Mouse (Mus musculus): ENCODE measurements at regions not wholly inside any gene's neighbourhood (a gene's known extent, or its start where the extent isn't known, plus 50 kb on each side); places are given as distances from the start of the nearest gene placed in this dataset.
A peak's percentile ranks its signal among the peaks of the same experiment; 100 is the strongest.

DNA sequence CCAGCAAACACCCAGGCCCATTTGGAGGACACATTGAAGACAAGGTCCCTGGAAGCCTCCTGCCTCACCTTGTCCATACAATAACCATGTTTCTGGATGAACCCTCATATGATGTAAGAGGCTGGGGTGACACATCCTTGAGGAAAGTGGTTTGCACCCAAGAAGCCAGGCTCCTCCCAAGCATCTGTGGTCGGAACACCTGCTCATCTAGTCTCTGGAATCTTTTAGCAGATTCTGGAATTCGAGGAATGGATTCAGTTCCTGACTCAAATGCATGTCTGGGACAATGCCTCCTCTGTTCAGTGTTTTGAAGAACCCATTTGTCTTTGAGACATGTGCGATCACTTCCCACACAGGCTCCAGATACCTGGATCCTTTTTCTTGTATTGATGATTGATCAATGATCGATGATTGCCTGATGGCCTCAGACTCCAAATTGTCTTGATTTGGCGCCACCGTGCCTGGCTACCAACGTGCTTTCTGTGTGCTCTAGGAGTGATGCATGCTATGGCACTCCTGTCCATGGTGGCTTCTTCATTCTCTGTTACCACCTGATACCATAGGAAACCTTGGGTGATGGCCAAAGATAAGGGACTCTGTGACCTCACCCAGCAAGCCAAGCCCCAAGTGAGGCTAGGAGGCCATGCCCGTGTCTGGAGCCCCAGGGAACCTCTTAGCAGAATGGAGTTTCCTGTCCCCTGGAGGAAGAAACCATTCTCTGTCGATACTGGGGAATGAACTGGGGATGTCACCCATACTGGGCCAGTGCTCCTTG, 126.7 kb downstream of the Mn1 start:
- DNase-seq (ENCODE audit: low read depth, low spot score), result no peak

DNA sequence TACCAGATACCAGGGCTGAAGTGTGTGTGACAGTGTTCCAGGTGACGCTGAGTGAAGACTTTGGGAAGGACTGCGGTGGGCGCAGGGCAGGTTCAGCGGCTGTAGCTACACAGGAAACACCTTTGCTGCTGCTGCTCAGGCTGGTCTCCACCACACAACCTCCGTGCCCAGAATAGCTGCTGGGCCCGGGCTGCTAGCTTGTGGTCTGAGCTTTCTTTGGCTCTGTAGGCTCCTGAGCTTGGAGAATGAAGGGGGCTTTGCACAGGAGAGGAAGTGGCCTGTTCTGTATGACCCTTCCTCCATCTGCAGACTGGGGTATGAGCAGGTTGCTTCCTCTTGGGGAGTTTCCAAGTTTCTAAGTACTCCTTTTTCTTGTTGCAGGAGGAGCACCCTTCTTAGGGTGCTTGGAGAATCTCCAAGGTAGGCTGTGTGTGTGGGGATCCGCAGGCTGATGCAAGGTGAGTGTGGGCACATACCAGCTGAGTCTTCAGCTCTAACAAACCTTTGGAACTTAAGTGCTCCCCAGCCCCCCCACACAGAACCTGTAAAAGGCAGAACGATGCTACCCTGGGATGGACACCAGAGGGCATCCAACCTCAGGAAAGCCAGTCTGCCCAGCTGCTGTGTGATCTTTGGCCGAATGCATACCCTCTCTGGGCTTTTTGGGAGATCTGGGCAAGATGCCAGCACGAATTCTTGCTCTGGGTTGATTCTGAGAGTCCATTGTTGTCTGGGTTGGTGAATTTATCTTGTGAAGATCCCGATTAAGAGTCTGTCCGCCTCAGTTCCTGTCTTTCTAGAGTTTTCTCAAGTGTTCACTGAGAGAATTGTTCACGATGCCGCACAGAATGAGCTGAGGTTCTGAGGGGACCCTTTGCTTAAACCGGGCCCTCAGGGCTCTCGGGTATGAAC, 136.6 kb downstream of the Mn1 start:
- no peak for DNase-seq (ENCODE audit: low read depth, low spot score)

DNA sequence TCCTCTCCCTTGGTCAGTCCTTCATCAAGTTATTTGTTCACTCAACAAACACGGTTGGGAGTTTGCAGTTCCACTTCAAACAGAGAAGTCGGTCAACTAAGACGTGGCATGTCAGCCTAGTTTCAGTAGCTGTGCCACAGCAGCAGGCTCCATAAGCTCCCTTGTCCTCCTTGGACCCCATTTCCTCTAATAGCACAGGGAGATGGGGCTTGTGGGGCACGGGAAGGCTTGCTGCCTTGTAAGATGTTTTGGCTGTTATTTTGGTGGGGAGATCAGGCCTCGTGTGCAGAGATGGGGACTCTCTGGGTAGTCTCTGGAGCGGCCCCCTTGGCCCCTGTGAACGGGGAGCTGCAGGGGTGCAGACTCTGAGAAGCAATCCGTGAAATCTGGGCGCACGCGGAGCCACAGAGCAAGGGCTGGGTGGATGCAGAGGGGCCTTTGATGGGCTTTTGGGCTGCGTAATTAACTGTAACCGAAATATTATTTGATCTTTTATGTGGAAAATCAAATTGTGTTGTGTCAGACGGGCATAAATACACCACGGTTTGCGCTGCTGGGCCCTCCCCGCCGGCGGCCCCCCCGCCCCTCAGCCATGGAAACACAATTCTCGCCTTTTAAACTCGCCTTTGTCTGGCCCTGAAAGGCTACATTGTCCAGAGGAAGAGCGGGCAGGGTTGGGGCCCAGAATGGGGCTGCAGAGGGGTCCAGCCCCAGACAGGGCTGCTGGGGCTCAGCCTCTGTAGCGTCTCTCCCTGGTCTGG, 137.6 kb downstream of the Mn1 start:
- DNase-seq (ENCODE audit: low read depth, low spot score), result peak; percentile 57

DNA sequence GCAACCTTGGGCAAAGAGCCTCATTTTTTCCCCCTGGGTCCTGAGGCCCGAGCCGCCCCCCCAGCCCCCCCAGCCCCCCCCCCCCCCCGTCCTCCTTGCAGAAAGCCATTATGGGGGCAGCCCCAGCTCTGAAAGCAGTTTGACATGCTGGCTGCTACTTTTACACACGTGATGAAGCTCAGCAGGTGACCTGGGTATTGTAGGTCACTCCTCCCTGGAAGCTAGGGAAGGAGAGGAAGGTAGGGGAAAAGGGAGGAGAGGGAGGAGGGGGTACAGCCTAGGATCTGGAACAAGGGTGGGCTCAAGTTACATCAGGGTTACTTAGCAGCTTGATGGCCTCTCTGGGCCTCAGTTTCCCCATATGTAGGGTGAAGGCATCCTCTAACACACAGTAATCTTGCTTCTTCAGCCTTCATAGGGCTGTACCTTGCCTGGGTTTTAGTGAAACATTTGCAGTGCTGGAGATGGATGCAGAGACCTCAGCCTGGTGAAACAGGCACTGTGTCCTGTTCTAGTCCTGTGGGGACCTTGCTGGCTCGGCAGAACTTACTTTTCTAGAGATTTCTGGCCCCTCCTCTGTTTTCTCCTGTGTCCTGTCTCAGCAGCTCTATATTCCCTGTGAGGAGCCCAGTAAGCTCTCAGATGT, 138.3 kb downstream of the Mn1 start:
- no peak for DNase-seq (ENCODE audit: low read depth, low spot score)

DNA sequence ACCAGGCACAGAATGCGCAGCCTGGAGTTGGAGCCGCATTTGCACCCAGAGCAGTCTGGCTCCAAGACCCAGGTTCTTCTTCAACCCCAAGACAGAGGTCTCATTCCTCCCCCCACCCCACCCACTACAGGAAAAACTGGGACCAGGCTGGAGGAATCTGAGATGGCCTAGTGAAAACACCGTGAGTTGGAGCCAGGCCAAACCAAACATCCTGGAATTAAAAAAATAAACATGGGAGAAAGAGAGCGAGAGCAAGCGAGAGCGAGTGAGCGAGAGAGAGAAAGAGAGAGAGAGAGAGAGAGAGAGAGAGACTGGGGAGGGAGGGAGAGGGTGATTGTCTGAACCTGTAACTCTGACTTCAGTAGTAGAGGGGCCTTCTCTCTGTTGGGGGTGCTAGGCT, 138.8 kb downstream of the Mn1 start:
- no peak for DNase-seq (ENCODE audit: low read depth, low spot score)

DNA sequence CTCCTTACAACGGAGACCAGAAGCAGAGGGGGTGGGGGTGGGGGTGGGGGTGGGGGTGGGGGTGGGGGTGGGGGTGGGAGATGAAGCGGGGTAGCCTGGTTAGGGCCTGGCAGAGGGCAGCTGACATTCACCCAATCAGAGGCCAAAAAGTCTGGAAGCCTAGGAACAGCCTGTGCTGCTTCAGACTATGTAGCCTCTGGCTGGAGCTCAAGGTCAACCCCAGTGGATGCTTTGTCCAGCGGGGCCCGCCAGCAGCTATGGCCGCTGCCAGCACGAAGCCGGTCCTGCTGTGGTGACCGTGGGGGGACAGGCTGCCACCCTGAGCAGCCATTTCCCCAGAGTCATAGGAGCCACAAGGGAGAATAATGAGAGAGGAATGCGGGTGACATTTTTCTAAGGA, 143.3 kb downstream of the Mn1 start:
- DNase-seq (ENCODE audit: low read depth, low spot score), result no peak

DNA sequence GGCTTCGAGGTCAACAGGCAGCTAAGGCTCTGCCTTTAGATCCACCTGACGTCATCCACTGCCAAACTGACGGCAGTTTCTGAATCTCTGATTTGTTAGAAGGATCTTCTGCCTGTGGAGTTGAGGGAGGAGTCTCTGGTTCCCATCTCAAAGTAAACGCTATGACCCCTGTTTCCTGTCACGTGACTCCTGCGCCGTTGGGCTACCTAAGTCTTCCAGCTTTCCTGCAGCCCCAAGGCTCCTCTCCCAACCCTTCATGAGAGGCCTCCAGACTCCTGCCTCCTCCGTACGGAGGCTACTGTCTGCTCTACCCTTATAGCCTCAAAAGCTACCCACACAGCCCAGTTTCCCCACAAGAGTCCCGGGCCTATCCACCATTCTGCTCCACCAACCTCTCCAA, 144.1 kb downstream of the Mn1 start:
- DNase-seq (ENCODE audit: low read depth, low spot score), result no peak

DNA sequence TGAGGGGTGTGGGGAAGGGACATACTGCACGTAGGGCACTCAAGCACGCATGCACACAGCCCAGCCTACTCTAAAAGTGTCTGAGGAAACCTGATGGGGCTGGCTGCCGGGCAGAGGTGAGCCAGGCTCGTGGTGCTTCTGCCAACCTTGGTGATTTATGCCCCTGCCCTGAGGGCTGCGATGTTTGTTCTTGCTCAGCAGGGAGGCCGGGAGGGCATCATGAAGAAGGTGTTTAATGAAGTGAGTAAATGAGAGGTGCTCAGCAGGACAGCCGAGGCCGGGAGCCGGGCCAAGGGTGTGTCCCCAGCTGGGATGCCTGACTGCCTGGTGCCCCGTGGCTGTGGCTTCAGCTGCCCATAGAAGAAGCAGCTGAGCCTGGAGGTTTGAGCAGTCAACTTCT, 153.7 kb downstream of the Mn1 start:
- DNase-seq (ENCODE audit: low read depth, low spot score), result no peak

DNA sequence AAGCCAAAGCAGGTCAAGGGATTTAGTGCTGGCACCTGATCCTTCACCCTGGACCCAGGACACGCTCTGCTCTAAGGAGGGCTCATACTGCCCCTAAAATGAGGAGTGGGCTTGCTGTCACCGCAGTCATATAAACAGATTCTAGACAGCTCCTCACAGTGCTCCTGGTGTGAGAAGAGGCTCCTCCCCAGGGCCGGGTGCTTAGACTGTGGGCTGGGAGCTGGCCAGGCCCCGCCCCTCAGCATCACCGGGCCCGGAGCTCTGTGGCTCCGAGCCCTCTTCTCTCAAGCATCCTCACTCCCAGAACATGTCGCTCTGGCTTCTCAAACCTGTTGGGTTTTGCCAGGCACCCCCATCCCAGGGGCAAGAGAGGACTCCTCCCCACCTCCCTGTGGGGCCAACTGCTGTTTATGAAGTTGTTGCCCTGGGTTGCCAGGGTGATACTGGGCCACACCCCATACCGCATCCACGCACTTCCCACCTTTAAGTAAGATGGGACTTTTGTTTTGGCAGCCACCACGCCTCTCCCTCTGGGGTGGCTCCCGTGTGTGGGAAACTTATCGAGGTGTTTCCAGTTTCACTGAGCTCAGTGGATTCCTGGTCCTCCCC, 156.2 kb downstream of the Mn1 start:
- DNase-seq (ENCODE audit: low read depth, low spot score), result no peak

DNA sequence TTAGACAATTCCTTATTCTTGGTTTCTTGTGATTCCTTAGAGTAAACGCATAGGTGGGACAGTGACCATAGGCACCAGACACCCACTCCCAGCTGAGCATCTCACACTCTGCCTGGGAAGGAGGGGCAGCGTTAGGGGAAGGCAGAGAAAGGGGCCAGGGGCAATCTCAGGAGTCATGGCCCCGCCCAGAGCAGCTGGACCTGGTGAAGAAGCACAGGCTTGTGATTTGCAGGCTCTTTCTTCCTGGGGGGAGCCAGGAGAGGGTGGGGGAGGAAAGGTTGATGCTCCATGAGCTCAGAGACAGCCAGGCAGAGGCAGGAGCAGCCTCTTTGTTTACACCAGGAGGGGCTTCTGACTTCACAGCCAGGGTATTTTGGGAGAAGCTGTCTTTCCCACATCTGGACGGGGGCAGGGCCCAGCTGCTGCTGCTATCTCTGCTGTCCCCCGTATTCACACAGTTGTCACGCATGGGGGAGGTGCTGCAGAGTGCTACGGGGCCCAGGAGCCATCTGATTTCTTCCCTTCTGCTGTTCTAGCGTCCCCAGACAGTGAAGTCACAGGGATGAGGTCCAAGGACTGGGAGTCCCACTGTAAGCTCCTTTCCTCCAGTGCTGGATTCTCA, 157.2 kb downstream of the Mn1 start:
- no peak for DNase-seq (ENCODE audit: low read depth, low spot score)

DNA sequence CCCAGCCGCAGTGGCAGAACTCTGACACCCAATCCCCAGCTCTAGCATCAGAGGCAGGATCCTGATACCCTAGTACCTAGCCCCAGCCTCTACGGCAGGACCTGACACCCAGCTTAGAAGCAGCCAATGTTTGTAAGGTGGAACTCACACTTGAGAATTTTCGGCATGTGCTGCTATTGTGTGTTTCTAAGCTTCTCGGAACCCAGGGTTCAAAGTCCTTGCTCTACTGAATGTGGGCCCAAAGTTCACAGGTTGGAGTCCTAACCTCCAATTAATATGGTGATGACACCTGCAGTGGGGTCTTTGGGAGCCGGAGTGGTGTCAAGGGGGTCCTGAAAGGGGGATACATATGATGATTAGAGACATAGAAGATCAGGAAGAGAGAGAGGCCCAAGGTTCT, 158.2 kb downstream of the Mn1 start:
- no peak for DNase-seq (ENCODE audit: low read depth, low spot score)

DNA sequence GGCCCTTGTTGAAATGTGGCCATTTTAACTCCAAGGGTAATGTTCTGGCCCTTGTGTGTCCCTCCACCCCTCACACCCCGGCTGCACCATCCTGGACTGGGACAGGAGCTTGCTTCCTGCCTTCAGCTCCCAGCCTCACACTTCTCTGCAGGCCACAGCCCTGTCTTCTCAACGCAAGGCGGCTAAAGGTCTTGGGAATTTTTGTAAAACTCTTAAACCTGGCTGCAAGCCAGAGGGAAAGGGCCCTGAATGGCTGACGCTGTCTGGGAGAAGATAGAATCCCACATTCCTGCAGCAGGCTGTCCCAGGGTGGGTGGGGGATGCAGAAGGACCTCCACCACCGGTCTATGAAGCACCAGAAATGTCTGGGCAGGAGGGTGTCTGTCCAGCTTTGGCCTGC, 156.3 kb upstream of the Gm26897 start:
- no peak for DNase-seq (ENCODE audit: low read depth, low spot score)

DNA sequence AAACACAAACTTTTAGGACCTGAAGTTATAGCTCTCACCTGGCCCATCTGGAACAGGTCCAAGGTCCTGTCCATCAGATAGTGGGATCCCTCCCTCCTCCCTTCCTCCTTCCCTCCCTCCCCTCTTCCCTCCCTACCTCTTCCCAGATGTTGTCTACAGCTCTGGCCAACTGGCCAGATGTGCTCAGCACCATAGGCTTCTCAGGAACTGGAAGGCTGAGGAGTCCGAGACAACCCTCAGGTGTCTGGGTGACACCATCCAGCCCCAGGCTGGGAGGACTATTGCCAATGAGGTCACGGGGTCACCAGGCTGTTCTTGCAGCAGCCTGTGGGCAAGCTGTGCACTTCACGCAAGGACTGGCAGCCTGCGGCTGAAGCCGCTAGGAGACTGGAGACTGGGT, 155.6 kb upstream of the Gm26897 start:
- DNase-seq (ENCODE audit: low read depth, low spot score), result no peak

DNA sequence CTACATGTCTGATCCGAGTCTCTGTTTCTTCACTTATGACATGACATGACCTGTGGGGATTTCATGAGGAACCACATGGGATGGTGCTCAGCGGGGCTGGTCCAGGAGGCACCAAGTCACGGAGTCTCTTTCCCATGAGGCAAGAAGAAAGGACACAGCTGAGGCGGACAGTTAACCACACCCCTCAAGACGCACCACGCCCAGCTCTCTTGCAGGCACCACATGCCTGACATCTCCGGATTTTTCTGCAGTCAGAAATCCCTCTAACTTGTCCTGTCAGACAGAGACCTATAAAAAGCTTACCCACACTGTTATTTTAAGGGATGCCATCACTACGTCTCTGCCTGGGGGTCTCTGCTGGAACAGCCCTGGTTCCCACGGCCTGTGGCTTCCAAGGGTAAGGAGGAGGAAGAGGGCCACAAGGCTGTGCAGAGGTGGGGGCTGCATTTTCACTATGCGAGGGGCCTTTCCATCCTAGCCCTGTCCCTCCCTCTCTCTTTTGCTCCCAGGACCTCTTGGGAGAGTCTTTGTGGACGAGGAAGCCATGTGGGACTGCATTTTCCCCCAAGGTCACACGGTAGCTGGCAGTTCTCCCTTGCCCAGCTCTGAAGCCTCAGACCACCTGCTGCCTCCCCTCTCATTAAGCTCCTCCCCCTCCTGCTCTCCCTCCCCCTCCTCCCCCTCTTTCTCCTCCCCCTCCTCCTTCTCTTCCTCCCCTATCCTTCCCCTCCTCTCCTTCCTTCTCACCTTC, 154.6 kb upstream of the Gm26897 start:
- no peak for DNase-seq (ENCODE audit: low read depth, low spot score)

DNA sequence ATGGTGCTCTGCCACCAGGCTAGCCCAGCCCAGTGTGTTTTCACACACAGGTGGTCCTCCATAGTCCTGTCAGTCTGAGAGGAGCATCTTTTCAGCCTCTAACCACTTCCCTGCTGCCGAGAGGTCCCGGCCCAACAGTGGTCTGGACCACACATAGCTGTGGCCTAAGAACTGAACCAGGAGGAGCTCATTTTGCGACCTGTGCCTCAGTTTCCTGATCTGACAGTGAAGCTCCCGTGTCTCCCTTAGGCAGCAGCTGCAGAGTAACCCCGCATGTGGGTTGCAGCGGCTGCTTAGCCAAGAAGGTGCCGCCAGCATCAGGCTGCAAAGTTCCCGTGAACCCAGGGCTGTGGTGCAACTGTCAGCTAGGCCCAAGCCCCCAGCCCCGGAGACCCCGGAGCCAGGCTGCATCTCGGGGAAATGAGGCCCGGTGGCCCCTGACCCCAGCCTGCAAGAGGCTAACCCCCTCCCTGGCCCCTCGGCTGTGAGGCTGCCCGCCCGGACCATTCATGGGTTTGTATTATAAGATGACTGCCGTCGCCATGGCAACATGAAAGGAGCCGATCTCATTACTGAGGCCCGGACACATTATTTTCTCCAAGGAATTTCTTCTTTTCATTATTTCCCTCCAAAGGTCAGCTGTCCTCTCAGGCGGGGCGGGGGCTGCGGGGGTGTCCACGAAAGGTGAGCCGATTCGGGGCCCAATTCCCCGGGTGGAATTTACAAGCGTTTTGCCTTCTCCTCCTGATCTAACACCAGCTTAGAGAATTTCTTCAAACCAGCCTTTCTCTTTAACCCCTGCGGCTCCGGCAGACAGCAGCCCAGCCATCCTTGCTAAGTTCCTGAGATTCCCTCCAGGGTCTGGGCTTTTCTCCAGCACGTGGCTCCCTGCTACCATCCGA, 152.6 kb upstream of the Gm26897 start:
- DNase-seq (ENCODE audit: low read depth, low spot score), result peak; percentile 89

DNA sequence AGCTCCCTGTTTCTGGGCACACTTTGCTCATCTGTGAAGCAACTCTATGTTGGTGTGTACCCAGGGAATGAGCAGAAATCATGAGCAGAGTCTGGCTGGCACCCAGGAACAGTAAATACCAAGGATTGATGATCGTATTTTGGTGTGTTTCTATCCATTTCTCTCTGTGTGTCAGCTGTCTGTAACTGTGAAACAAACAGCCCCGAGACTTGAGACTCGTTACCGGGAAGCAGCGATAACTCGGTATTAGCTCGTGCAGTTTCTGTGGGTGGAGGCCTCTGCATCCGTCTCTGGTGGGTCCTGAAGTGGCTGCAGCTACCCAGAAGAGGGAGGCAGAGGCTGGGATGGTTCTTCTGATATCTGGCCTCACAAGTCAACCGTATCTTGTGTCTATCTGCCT, 151.7 kb upstream of the Gm26897 start:
- no peak for DNase-seq (ENCODE audit: low read depth, low spot score)

DNA sequence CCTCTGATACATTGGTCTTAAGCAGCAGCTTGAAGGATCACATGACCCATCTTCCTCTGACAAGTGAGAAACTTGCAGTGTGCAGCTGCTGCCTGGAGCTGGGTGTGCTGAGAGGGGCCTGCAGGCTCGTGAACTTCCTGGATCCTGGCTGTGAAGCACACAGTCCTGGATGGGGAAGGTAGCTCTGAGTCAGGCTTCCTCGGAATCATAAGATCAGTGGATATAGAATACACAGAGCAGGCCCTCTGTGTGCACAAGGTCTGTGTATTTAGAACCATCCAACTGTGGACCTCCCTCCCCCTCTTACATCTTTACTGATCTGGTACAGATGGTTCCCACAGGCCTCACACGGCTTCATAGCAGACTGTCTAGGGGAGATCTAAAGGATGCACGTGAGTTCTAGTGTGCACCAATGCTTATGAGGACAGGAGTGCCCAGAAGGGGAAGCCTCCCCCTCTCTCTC, 143.1 kb upstream of the Gm26897 start:
- no peak for DNase-seq (ENCODE audit: low read depth, low spot score)

DNA sequence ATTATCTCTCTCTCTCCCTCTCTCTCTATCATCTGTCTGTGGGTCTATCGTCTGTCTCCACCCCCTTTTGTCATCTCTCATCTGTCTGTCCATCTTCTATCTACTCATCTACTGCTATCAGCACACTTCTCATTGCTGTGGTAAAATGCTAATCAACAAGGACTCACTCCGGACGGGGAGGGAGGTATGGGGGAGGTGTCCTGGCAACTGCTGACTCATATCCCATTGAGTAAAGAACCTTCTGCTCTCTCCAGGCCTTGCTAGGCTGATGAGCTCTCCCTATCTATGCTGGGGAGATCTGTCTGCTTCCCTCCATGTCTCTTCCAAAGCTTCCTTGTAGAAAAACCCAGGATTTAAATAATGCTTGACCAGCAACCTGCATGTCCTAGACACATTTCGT, 140.9 kb upstream of the Gm26897 start:
- no peak for DNase-seq (ENCODE audit: low read depth, low spot score)

DNA sequence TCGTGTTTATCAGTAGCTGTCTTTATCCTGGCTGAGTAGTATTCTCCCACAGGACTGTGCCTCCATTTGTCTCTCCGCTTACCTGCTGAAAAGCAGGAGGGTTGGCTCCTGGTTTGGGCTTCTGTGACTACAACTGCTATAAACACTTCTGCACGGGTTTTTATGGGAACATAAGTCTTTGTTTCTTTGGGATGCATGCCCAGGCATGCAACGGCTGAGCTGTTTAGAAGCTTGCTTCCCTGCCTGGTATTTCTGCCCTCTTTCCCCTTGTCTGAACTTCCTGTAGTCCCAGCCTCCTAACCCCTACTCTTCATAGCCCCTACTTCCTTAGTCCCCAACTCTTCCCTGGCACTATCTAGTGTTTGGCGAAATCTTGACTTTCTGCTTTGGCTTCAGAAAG, 139.6 kb upstream of the Gm26897 start:
- no peak for DNase-seq (ENCODE audit: low read depth, low spot score)
